Mouse (Mus musculus): ENCODE measurements around the gene Gm3336.

- no peak for TF ChIP-seq GATA1 (IDR thresholded peaks at IDR 0.05; ENCODE audit: borderline replicate concordance, low read length)
- no peak for TF ChIP-seq FLI1 (IDR thresholded peaks at IDR 0.05; ENCODE audit: low read length)
Measured at GRCm38 (mm10) chr8:70723486-70724210, 5.3 kb downstream of the Gm3336 start, which contains the start of gene Pde4c.
